Mouse (Mus musculus) lung, postnatal 36 days (tissue): ENCODE measurements around the gene Sh3rf1.
A peak's percentile ranks its signal among the peaks of the same experiment; 100 is the strongest.

Experiments used
- DNase-seq: peaks from one replicate; pipeline ENCODE4 v3.0.0; 2022; ENCODE audit warnings: mixed read lengths

Gene Sh3rf1

DNA sequence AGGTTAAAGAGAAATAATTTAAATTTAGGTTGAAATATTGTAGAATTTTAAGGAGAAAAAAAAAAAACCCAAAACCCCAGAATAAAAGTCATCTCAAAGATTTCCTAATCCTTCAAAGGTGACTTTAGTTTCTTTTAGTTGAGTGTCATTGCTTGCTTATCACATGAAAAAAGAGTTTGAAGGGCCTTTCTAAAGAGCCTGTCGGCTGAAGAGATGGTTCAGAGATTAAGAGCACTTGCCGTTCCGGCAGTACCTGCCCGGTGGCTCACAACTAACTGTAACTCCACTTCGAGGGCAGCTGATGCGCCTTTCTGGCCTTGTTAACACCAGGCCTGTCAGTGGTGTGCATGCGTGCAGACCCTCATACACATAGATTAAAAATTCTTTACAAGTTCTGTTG, 41.2 kb downstream of the Sh3rf1 start:
- DNase-seq, result peak; percentile 53

DNA sequence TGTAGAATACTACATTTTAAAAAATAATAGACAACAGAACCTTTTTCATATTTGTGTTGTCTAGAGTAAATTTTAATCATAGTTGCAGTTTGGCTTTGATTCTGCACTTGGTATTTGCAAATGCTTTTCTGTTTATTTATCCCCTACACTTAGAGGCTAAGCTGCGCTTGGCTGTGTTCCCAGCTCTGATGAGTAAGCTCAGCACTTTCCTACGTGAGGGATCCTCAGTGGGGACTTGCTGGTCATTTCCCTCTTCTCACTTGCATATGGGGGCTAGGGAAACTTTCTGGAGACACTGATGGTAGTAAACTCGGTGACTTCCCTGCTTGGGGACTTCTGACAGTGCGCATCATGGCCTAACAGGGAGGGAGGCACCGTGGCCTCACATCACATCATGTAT, 41.7 kb downstream of the Sh3rf1 start:
- DNase-seq, result peak; percentile 84

DNA sequence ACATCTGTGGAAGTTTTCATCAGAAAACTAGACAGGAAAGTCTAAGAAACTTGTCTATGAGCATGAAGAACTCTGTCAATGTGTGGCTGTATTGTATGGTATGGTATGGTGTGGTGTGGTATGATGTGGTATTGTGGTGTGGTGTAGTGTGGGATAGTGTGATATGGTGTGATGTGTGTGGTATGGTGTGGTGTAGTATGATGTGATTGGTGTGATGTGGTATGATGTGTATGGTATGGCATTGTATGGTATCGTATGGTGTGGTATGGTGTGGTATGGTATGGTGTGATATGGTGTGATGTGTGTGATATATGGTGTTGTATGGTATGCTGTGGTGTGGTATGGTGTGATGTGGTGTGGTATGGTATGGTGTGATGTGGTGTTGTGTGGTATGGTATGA, 43.4 kb downstream of the Sh3rf1 start:
- no peak for DNase-seq

- DNase-seq, result peak; percentile 26
Measured at GRCm38 (mm10) chr8:61267692-61268091, 44.0 kb downstream of the Sh3rf1 start.

DNA sequence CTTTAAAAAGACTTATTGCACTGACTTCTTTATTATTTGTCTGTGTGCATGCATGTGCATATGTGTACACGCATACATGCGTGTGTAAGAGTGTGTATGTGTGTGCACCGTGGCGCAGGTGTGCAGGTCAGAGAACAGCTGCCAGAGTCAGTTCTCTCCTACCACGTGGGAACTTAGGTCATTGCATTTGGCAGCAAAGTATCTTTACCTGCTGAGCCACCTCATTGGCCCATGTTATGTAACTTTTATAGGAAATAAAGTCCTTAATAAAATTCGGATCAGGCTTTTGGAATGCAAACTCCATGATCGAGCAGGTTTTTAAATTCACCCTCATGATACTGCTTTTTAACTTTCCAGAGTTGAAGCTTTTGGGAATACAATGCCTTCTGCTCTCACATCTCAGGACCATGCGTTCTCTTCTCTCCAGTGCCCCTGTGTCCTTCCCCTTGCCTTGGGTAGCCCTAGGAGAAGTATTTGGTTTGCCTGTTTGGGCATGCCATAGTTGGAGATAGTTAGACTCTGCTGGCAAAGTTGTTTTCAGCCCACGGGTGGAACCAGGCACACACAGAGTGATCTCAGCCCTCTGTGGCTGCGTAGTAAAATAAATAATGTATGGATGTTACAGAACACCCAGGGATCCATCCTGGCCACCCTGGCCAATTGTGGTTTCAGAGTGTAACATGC, 44.7 kb downstream of the Sh3rf1 start:
- no peak for DNase-seq

DNA sequence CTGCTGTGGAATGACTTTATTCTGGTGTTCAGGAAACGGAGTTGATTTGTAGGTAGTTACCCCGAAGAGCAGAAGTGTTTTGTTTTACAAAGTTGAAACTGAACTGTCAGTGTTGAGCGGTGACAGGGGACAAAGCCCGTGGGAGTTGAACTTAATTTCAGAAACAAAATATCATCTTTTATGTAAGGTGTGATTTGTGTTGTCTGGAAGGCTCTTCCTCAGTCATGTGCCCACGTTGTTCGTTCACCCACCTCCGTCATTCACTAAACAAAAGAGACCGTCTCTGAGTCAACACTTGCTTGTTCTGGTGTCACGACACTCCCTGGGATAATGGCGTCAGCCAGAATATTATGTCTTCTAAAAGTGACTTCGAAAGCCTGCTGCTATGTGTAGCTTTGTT, 46.3 kb downstream of the Sh3rf1 start:
- no peak for DNase-seq

GRCm38 (mm10) chr8:61270541-61270940, 46.9 kb downstream of the Sh3rf1 start:
- DNase-seq, result no peak

DNA sequence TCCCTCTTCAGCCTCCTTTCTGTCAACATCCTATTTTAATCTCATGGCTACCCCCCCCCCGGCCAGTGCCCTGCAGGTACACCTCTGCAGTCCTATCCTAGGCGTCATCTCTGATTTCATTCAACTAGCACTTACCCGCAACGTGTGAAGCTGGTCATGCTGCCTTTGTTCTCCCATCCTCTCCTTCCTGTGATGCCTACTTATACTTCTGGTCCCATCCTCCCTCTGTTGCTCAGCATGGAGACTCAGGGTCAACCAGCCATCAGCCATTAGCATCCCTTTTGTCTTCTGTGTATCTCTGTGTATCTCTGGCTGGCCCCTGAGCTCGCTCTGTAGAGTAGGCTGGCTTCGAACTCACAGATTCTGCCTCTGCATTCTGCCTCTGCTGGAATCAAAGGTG, 47.3 kb downstream of the Sh3rf1 start:
- DNase-seq, result no peak

GRCm38 (mm10) chr8:61272838-61273237, 49.2 kb downstream of the Sh3rf1 start:
- DNase-seq, result no peak

- DNase-seq, result no peak
Measured at GRCm38 (mm10) chr8:61273307-61274221, 49.9 kb downstream of the Sh3rf1 start.

DNA sequence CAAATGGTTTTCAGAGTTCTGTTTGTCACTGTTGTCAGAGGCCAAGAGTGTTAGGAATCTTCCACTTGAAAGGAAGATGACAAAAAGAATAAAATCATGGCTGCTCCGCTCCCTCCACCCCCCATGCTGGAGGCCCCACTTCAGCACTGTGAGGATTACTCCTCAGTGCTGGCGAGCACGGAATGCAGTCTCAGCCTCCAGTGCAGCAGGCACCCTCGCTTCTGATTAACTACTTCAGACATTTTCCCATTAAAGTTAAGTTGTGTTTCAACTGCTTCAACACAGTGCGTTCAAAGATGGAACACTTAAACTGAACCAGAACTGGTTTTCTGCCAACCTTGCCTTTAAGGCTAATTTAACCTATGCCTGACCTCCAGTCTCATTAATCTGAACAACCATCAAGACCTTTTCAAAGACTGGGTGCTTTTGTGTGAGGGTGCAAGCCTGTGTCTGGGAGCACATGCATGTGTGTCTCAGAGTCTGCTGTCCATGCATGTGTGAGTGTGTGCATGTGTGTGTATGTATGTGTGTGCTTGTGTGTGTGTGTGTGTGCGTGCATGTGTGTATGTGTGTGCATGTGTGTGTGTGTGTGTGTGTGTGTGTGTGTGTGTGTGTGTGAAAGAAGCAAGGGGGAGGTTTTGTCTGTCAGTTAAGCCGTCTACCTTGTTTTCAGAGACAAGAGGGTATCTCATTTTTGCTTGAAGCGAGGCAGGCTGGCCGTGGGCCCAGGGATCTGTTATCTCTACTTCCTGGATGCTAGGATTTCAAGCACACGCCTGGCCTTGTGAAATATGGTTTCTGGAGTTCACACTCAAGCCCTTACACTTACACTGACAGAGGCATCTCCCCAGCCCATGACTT, 51.2 kb downstream of the Sh3rf1 start:
- DNase-seq, result peak; percentile 63

GRCm38 (mm10) chr8:61275463-61276356, 52.0 kb downstream of the Sh3rf1 start:
- peak; percentile 48 for DNase-seq

DNA sequence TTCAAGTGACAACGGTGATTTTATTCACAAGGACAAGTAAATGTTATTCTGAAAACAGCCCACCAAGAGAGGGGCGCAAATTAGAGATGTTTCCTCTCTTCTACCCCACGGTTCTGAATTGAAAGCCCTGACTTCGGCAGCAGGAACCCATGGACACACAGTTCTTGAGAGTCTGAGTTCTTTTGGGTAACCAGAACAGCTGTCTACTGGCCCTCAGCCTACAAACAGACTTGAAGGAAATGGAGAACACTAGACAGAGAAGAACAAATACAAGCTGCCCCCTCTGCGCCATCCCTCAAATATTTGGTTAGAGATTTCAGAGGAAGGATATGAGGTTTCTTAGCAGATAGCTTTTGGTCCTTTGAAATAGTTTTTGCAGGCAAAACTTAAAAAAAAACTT, 52.7 kb downstream of the Sh3rf1 start:
- DNase-seq, result peak; percentile 83

DNA sequence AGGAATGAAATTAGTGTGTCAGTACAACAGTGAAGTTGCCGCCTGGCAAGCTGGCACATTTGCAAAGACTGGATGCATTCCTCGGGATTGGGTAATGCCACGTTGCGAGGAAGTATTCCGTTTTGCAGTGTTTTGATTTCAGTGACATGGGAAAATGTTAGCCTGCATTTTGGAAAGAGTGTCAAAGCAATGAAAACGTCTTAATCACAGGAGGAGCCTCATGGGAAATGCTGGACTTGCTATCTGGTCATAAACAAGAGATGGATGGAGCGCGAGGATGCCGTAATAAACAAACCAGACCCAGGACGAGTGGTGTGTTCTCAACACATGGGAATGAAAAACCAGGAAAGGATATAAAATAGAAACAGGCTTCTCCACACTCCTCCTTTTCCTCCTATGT, 55.4 kb downstream of the Sh3rf1 start:
- no peak for DNase-seq

DNA sequence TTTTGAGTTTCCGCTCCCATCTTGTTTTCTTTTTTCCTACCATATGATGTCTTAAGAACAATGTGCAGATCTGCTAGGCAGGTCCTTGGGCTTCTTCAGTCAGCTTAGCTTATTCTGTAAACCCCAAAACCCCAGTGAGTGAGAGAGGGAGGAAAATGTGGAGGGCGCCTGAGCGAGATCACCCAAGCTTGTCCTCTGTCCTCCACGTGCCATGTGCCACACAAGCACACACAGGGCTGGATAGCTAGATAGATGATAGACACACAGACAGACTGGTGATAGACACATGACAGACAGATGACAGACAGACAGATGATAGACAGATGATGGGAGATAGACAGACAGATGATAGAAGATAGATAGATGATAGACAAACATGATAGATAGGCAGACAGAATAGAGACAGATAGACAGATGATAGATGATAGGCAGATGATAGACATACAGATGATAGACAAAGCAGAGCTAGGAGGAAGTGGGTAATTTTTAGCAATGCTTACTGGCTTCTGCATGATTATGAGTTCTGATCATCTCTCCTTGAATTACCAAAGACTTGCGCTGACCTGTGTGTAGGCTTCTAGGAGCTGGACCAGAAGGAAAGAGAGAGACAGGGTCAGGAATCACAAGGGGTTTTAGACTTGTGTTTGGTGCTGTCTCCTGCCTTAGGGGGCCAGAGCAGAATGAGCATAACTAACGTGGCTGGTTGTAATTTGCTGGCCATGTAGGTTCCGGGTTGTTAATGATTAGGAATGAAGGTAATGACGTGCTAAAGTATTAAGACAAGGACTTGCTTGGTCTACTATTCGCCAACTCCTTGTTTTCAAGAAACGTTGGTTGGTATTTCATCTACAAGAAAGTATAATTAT, 58.9 kb downstream of the Sh3rf1 start:
- no peak for DNase-seq

- DNase-seq, result peak; percentile 70
Measured at GRCm38 (mm10) chr8:61283169-61284081, 59.8 kb downstream of the Sh3rf1 start.

- no peak for DNase-seq
Measured at GRCm38 (mm10) chr8:61285896-61286295, 62.2 kb downstream of the Sh3rf1 start.

DNA sequence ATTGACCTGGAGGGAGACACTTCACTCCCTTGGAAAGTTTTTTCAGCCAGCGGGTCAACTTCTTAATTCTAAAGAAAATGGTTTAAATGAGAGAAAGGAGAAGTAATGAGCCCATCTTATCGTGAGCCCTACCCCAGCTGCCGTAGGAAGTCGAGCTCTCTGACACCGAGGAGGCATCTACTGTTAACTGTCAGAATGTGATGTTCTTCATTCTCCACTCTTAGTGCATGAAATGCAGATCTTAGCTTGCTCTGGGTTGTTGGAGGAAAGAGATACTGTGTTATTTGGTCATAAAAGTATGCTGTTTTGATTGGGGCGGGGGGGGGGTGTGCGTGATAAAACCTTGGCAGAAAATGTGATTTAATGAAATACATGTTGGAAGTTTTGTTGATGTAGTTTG, 62.7 kb downstream of the Sh3rf1 start:
- DNase-seq, result no peak

- no peak for DNase-seq
Measured at GRCm38 (mm10) chr8:61286795-61287385, 63.2 kb downstream of the Sh3rf1 start.
